Mouse (Mus musculus) olfactory bulb, adult 2 months (tissue): ENCODE results near the gene Fmo4. TPM values are rescaled to one million over a fixed set of nuclear protein-coding genes. Genes with fewer than 3 reads are reported as not detected.

Experiments used
- H3K27ac ChIP-seq: fragments of 200-500 bp; 2 replicates; pipeline ENCODE4 v1.5.1; 2012; ENCODE audit warnings: low read depth, low read length; ENCODE audit not compliant: insufficient read depth
- H3K4me1 ChIP-seq: fragments of 200-500 bp; 2 replicates; pipeline ENCODE4 v1.6.1; 2012; ENCODE audit warnings: low read length; ENCODE audit not compliant: control insufficient read depth, insufficient read depth
- H3K4me3 ChIP-seq: fragments of 200-500 bp; 2 replicates; pipeline ENCODE4 v1.5.1; 2012; ENCODE audit warnings: mild to moderate bottlenecking, low read depth, low read length, moderate library complexity; ENCODE audit not compliant: insufficient read depth
- CTCF ChIP-seq: fragments of 200-500 bp; IDR thresholded peaks from 2 replicates; pipeline ENCODE4 v1.5.1; 2012; ENCODE audit warnings: low read depth, mild to moderate bottlenecking, low read length, moderate library complexity; ENCODE audit not compliant: insufficient read depth
- POLR2A ChIP-seq: fragments of 200-500 bp; IDR thresholded peaks from 2 replicates; pipeline ENCODE4 v1.6.1; 2012; ENCODE audit warnings: mild to moderate bottlenecking, low read depth, low read length, moderate library complexity; ENCODE audit not compliant: insufficient read depth
- WGBS: fragments of 180-500 bp; shearing (Covaris S2); methylation state at CpG from one replicate; pipeline ENCODE4 v1.1.7; 2018; 5-methylcytosine and 5-hydroxymethylcytosine counted together
- polyA plus RNA-seq: library from polyadenylated mRNA; stranded (reverse); fragments of >200 nt; gene quantifications from 2 replicates; pipeline ENCODE4 v1.2.4, GENCODE M21; 2012; ENCODE audit warnings: low replicate concordance; ENCODE audit not compliant: missing spikeins, insufficient read depth, insufficient read length

Fmo4 gene
- polyA plus RNA-seq, 1 experiment, result not detected

- TF ChIP-seq CTCF (no peak), POLR2A (no peak)
- H3K4me3 ChIP-seq, result no peak overlapping the region
- 44% methylated on average over 4 of the region's 4 CpGs for WGBS
- H3K4me1 ChIP-seq, result 0 out of 2 replicates have a peak, but pooled peaks cover 3% of the 10 kb centered on the region
- no peak overlapping the region for H3K27ac ChIP-seq
Observed at GRCm38 (mm10) chr1:162773661-162774060, 40.1 kb downstream of the Fmo4 start.

GRCm38 (mm10) chr1:162771617-162772360 lies 42.0 kb downstream of the Fmo4 start:
- TF ChIP-seq POLR2A (no peak), CTCF (no peak)
- H3K4me3 ChIP-seq, result no peak overlapping the region
- H3K4me1 ChIP-seq, result 0 out of 2 replicates have a peak, but pooled peaks cover 3% of the 10 kb centered on the region
- H3K27ac ChIP-seq, result no peak overlapping the region
- 67% methylated on average over 4 of the region's 4 CpGs for WGBS

- TF ChIP-seq POLR2A (no peak), CTCF (no peak)
- WGBS, result 85% methylated on average over 6 of the region's 6 CpGs
- Histone ChIP-seq H3K4me3 (no peak overlapping the region), H3K4me1 (peaks cover 3% of the 10 kb centered on the region; the same call in 1 of the 2 replicates), H3K27ac (no peak overlapping the region)
Observed at GRCm38 (mm10) chr1:162752009-162752408, 61.8 kb downstream of the Fmo4 start.

GRCm38 (mm10) chr1:162749607-162750006 lies 64.2 kb downstream of the Fmo4 start:
- Histone ChIP-seq H3K27ac (no peak overlapping the region), H3K4me1 (peaks cover 3% of the 10 kb centered on the region; the same call in 1 of the 2 replicates), H3K4me3 (no peak overlapping the region)
- no peak for TF ChIP-seq POLR2A
- no peak for TF ChIP-seq CTCF
- WGBS, result 66% methylated on average over 7 of the region's 7 CpGs

- 89% methylated on average over 5 of the region's 5 CpGs for WGBS
- no peak for TF ChIP-seq CTCF
- TF ChIP-seq POLR2A, result no peak
Observed at GRCm38 (mm10) chr1:162748761-162749160, 65.0 kb downstream of the Fmo4 start.

More at GRCm38 (mm10) chr1:162748761-162749160, 65.0 kb downstream of the Fmo4 start:
- Histone ChIP-seq H3K4me3 (no peak overlapping the region), H3K27ac (no peak overlapping the region), H3K4me1 (peaks cover 3% of the 10 kb centered on the region; the same call in 1 of the 2 replicates)

Other genes with a start within 250 kb of the Fmo4 start
- gene Vamp4, start 243.5 kb downstream of the Fmo4 start, polyA plus RNA-seq, result not detected in 2 replicates
- gene Myoc, start 174.8 kb downstream of the Fmo4 start, polyA plus RNA-seq, result not detected in 2 replicates
- gene Myocos, start 155.8 kb downstream of the Fmo4 start, polyA plus RNA-seq, result not detected in 2 replicates
- gene Prrc2c, start 73.4 kb downstream of the Fmo4 start, polyA plus RNA-seq, result 168 and 641 TPM in 2 replicates
- gene Fmo1, start 52.6 kb upstream of the Fmo4 start, polyA plus RNA-seq, result not detected in 2 replicates
- not detected in 2 replicates for gene Fmo2, start 84.8 kb upstream of the Fmo4 start, polyA plus RNA-seq
- not detected in 2 replicates for gene Fmo6, start 123.5 kb upstream of the Fmo4 start, polyA plus RNA-seq
- gene Fmo3, start 170.6 kb upstream of the Fmo4 start, polyA plus RNA-seq, result not detected in 2 replicates